32 mouse cellular contexts compared by ENCODE assay signal in the genomic region with DNA sequence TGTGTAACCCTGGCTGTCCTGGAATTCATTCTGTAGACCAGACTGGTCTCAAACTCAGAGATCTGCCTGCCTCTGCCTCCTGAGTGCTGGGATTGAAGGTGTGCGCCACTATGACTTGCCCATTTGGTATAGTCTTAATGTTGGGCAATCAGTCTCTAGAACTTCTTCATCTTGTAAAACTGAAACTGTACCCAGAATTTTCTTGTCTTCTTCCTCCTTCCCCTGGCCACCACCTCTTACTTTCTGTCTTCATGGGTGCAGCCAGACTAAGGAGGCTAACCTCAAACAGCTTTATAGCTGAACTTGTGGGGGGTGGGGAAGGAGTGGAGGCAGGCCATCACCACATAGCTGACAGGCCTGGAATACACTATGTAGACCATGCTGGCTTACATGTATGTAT. TPM values are rescaled to one million over a fixed set of nuclear protein-coding genes. Genes with fewer than 3 reads are reported as not detected.
DNase-seq lines count a peak whose midpoint lies in the region; ATAC-seq and TF ChIP-seq lines count a peak whose summit lies in the region.
"Had no signal": no experiment of that assay in that cellular context is flagged by ENCODE, and none has a peak within 500 bp of the region (broad histone marks: within the 10 kb centered on the region; RNA-seq: fewer than 3 reads in every experiment).

No protein-coding gene starts in this region.

- H3K27ac ChIP-seq in bone marrow macrophage, adult 2 months (ENCODE audit: insufficient read depth, low read depth, low read length) = peak overlapping the region; percentile 52
- H3K27ac ChIP-seq in macrophage = peak overlapping the region; percentile 30
- H3K27ac ChIP-seq: forebrain, embryonic 10.5 days; forebrain, embryonic 13.5 days; hindbrain, embryonic 12.5 days had no signal

- TF ChIP-seq POLR2A in bone marrow macrophage, adult 2 months (IDR thresholded peaks at IDR 0.05; ENCODE audit: borderline replicate concordance, low read depth, low read length) = no peak

- 14% methylated on average over 1 of the region's 1 CpGs for WGBS in macrophage (ENCODE audit: missing documents)

- peak; percentile 13 for DNase-seq in 416B (ENCODE audit: low read depth)
- DNase-seq in T-cell, adult 2 months (ENCODE audit: low spot score) = no peak
- no peak for DNase-seq in left cerebral cortex, adult 11 months (ENCODE audit: low spot score)
- DNase-seq: adrenal gland, postnatal 10 days; adrenal gland, postnatal 36 days; cerebellum, adult 11 months; cerebellum, adult 2 months; cerebellum, adult 9-11 months; cerebellum, postnatal 25 days; gastrocnemius, postnatal 10 days; gastrocnemius, postnatal 36 days; heart, adult 11 months had no signal

- peaks cover 19% of the 10 kb centered on the region for H3K36me3 ChIP-seq in macrophage (ENCODE audit: inconsistent target)

- H3K4me3 ChIP-seq in bone marrow macrophage, adult 2 months (ENCODE audit: insufficient read depth, low read length) = peak overlapping the region; percentile 22; the same call in 1 of the 2 replicates
- H3K4me3 ChIP-seq in macrophage (ENCODE audit: inconsistent target) = no peak overlapping the region
- H3K4me3 ChIP-seq: forebrain, embryonic 10.5 days; forebrain, embryonic 13.5 days; hindbrain, embryonic 12.5 days had no signal

- peak; percentile 29 for ATAC-seq in monocyte, adult 5-6 weeks (replicated peaks; ENCODE audit: insufficient number of reproducible peaks, low FRiP score, low TSS enrichment, poor library complexity, severe bottlenecking)
- ATAC-seq: forebrain, embryonic 13.5 days; forebrain, embryonic 16.5 days; hindbrain, embryonic 16.5 days had no signal

- TF ChIP-seq CTCF in bone marrow macrophage, adult 2 months (IDR thresholded peaks at IDR 0.05; ENCODE audit: low read depth, low read length) = no peak

- peaks cover 96% of the 10 kb centered on the region for H3K79me2 ChIP-seq in macrophage (ENCODE audit: inconsistent target)

- H3K4me1 ChIP-seq in bone marrow macrophage, adult 2 months (ENCODE audit: control insufficient read depth, insufficient read depth, low read length) = peaks cover 54% of the 10 kb centered on the region

RNA-seq across cellular contexts. Expression of a gene that starts 5.6 kb away (rescaled TPM):
- polyA plus RNA-seq in bone marrow macrophage, adult 2 months (2012; ENCODE audit: insufficient read depth, insufficient read length, missing spikeins) = 86.1 and 89.4 TPM in 2 replicates
- total RNA-seq in macrophage (2018; cell fraction: chromatin; rRNA removed) = 1,000 to 10,000 TPM in 4 of 26 experiments, 100 to 1,000 TPM in 22; 373 to 1,518 (median 703) TPM
- total RNA-seq in macrophage (2018; cell fraction: cytosol; rRNA removed) = 100 to 1,000 TPM; 146 to 320 (median 222) TPM
- 100 to 1,000 TPM; 273 to 894 (median 489) TPM for total RNA-seq in macrophage (2018; cell fraction: nucleus; rRNA removed)
- 98.1 to 170 TPM (median 98.2 TPM) in 3 replicates for polyA plus RNA-seq in macrophage (2018)
- 16.3 to 21.8 TPM (median 20.8 TPM) in 3 replicates for total RNA-seq in monocyte, adult 5-6 weeks (2017)

RNA-seq across cellular contexts. Expression of a gene that starts 18.2 kb away (rescaled TPM):
- polyA plus RNA-seq in bone marrow macrophage, adult 2 months (2012; ENCODE audit: insufficient read depth, insufficient read length, missing spikeins) = not detected in 2 replicates
- not detected for total RNA-seq in macrophage (2018; cell fraction: chromatin; rRNA removed)
- total RNA-seq in macrophage (2018; cell fraction: cytosol; rRNA removed) = not detected
- not detected for total RNA-seq in macrophage (2018; cell fraction: nucleus; rRNA removed)
- not detected in 3 replicates for polyA plus RNA-seq in macrophage (2018)
- not detected in 3 replicates for total RNA-seq in monocyte, adult 5-6 weeks (2017)
- total RNA-seq: adrenal gland, adult 18-20 months; adrenal gland, postnatal 36 days; ES-E14 had no signal
- polyA plus RNA-seq: cerebellum, adult 2 months; forebrain, embryonic 13.5 days; forebrain, embryonic 16.5 days; hindbrain, embryonic 12.5 days; hindbrain, embryonic 16.5 days had no signal

RNA-seq across cellular contexts. Expression of a gene that starts 23.0 kb away (rescaled TPM):
- polyA plus RNA-seq in bone marrow macrophage, adult 2 months (2012; ENCODE audit: insufficient read depth, insufficient read length, missing spikeins) = 8.3 and 9.5 TPM in 2 replicates
- total RNA-seq in macrophage (2018; cell fraction: chromatin; rRNA removed) = 10 to 100 TPM in 24 of 26 experiments, 1 to 10 TPM in 2; 6.5 to 63.2 (median 28.4) TPM
- 10 to 100 TPM in 2 of 26 experiments, 1 to 10 TPM in 24; 3.2 to 11.2 (median 6.9) TPM for total RNA-seq in macrophage (2018; cell fraction: cytosol; rRNA removed)
- total RNA-seq in macrophage (2018; cell fraction: nucleus; rRNA removed) = 10 to 100 TPM in 23 of 26 experiments, 1 to 10 TPM in 3; 6.2 to 63.6 (median 17.4) TPM
- polyA plus RNA-seq in macrophage (2018) = 3.5 to 12.8 TPM (median 7.7 TPM) in 3 replicates
- total RNA-seq in monocyte, adult 5-6 weeks (2017) = 13.3 to 21.2 TPM (median 17.5 TPM) in 3 replicates

RNA-seq across cellular contexts. Expression of a gene that starts 23.5 kb away (rescaled TPM):
- 0.33 TPM in 1 of 2 replicates, not detected in the other for polyA plus RNA-seq in bone marrow macrophage, adult 2 months (2012; ENCODE audit: insufficient read depth, insufficient read length, missing spikeins)
- total RNA-seq in macrophage (2018; cell fraction: chromatin; rRNA removed) = 1 to 10 TPM in 25 of 26 experiments, under 1 TPM in 1; 0.88 to 8.2 (median 2.4) TPM
- under 1 TPM in 10 of 26 experiments, not detected in 16; 0.03 to 0.26 (median 0.07) TPM for total RNA-seq in macrophage (2018; cell fraction: cytosol; rRNA removed)
- 1 to 10 TPM in 14 of 26 experiments, under 1 TPM in 11, not detected in 1; 0.44 to 2.8 (median 1.1) TPM for total RNA-seq in macrophage (2018; cell fraction: nucleus; rRNA removed)
- not detected in 3 replicates for polyA plus RNA-seq in macrophage (2018)
- total RNA-seq in monocyte, adult 5-6 weeks (2017) = not detected in 3 replicates
- total RNA-seq: adrenal gland, postnatal 10 days; adrenal gland, postnatal 36 days; gastrocnemius, adult 18-20 months; gastrocnemius, postnatal 36 days; heart, adult 8-10 months; heart, postnatal 25 days; hematopoietic stem cell, adult 5-6 weeks had no signal
- polyA plus RNA-seq: cortical plate, adult 2 months; embryonic facial prominence, embryonic 11.5 days; embryonic facial prominence, embryonic 14.5 days; forebrain, embryonic 10.5 days; forebrain, embryonic 13.5 days; forebrain, embryonic 16.5 days; heart, embryonic 11.5 days; heart, embryonic 14.5 days; heart, postnatal 0 days; hindbrain, embryonic 12.5 days; hindbrain, embryonic 16.5 days had no signal

RNA-seq across cellular contexts. Expression of a gene that starts 36.5 kb away (rescaled TPM):
- polyA plus RNA-seq in bone marrow macrophage, adult 2 months (2012; ENCODE audit: insufficient read depth, insufficient read length, missing spikeins) = not detected in 2 replicates
- not detected for total RNA-seq in macrophage (2018; cell fraction: chromatin; rRNA removed)
- not detected for total RNA-seq in macrophage (2018; cell fraction: cytosol; rRNA removed)
- total RNA-seq in macrophage (2018; cell fraction: nucleus; rRNA removed) = not detected
- polyA plus RNA-seq in macrophage (2018) = not detected in 3 replicates
- total RNA-seq in monocyte, adult 5-6 weeks (2017) = not detected in 3 replicates
- total RNA-seq: adrenal gland, adult 18-20 months; adrenal gland, postnatal 10 days; ES-E14; gastrocnemius, adult 18-20 months; gastrocnemius, postnatal 10 days; gastrocnemius, postnatal 36 days; heart, adult 8-10 months; heart, postnatal 25 days; hematopoietic stem cell, adult 5-6 weeks had no signal
- polyA plus RNA-seq: cerebellum, adult 2 months; cortical plate, adult 2 months; embryonic facial prominence, embryonic 11.5 days; forebrain, embryonic 10.5 days; forebrain, embryonic 13.5 days; forebrain, embryonic 16.5 days; heart, embryonic 14.5 days; heart, postnatal 0 days; hindbrain, embryonic 12.5 days; hindbrain, embryonic 16.5 days had no signal
